Mouse (Mus musculus) heart, adult 2 months (tissue): ENCODE measurements around the gene Gbx1. TPM values are rescaled to one million over a fixed set of nuclear protein-coding genes. Genes with fewer than 3 reads are reported as not detected.
A peak's percentile ranks its signal among the peaks of the same experiment; 100 is the strongest.

ENCODE experiments used
- DNase-seq, 2 experiments: peaks; one replicate each; pipeline ENCODE4 v3.0.0; 2021
- H3K27ac ChIP-seq: fragments of 200-600 bp; 2 replicates; pipeline ENCODE4 v1.8.1; 2022
- H3K27me3 ChIP-seq: fragments of 200-500 bp; 2 replicates; pipeline ENCODE4 v1.6.1; 2012; ENCODE audit warnings: mild to moderate bottlenecking, low read length, inconsistent platforms, mixed read lengths; ENCODE audit not compliant: control insufficient read depth, insufficient read depth
- H3K36me3 ChIP-seq: fragments of 200-500 bp; 2 replicates; pipeline ENCODE4 v1.6.1; 2012; ENCODE audit warnings: low read length, inconsistent platforms; ENCODE audit not compliant: control insufficient read depth, insufficient read depth
- H3K4me1 ChIP-seq: fragments of 200-500 bp; 2 replicates; pipeline ENCODE4 v1.6.1; 2011; ENCODE audit warnings: low read length; ENCODE audit not compliant: control insufficient read depth, insufficient read depth
- H3K4me3 ChIP-seq: fragments of 200-600 bp; 2 replicates; pipeline ENCODE4 v1.8.1; 2022
- H3K79me2 ChIP-seq: fragments of 200-500 bp; replicated peaks from 2 replicates; pipeline ENCODE4 v1.6.1; 2012; ENCODE audit warnings: mild to moderate bottlenecking, inconsistent platforms, low read length, moderate library complexity, mixed read lengths; ENCODE audit not compliant: control insufficient read depth, insufficient read depth
- H3K9ac ChIP-seq: fragments of 200-500 bp; 2 replicates; pipeline ENCODE4 v1.6.1; 2012; ENCODE audit warnings: low read depth, mild to moderate bottlenecking, control low read depth, inconsistent platforms, low read length, mixed read lengths
- CTCF ChIP-seq: fragments of 200-600 bp; IDR thresholded peaks from 2 replicates; pipeline ENCODE4 v1.8.1; 2022; ENCODE audit warnings: antibody characterized with exemption, mild to moderate bottlenecking, moderate library complexity
- EP300 ChIP-seq: fragments of 200-500 bp; IDR thresholded peaks from 2 replicates; pipeline ENCODE4 v1.6.1; 2011; ENCODE audit warnings: low read depth, low read length, control low read depth; ENCODE audit not compliant: insufficient read depth
- POLR2A ChIP-seq: fragments of 200-500 bp; IDR thresholded peaks from 2 replicates; pipeline ENCODE4 v1.6.1; 2011; ENCODE audit warnings: mild to moderate bottlenecking, low read depth, low read length, control low read depth; ENCODE audit not compliant: insufficient read depth
- WGBS: fragments of 180-500 bp; shearing (Covaris S2); methylation state at CpG from one replicate; pipeline ENCODE4 v1.1.7; 2018; 5-methylcytosine and 5-hydroxymethylcytosine counted together
- intact Hi-C: fragments of 180-260 bp; cut with DNase I; formaldehyde crosslinking; loops from one replicate; pipeline ENCODE4 v1.15.1; 2025
- polyA plus RNA-seq: library from polyadenylated mRNA; depleted of rRNA; stranded (reverse); fragments of >200 nt; gene quantifications from 2 replicates; pipeline ENCODE4 v1.2.3, GENCODE M21; 2012
- total RNA-seq, 2 experiments: library from RNA; stranded (reverse); gene quantifications; 2 replicates each; pipeline ENCODE4 v1.2.3; 2021

Gbx1 gene
- total and polyA plus RNA-seq, 3 experiments: 0.06 TPM; not detected in 2

DNA sequence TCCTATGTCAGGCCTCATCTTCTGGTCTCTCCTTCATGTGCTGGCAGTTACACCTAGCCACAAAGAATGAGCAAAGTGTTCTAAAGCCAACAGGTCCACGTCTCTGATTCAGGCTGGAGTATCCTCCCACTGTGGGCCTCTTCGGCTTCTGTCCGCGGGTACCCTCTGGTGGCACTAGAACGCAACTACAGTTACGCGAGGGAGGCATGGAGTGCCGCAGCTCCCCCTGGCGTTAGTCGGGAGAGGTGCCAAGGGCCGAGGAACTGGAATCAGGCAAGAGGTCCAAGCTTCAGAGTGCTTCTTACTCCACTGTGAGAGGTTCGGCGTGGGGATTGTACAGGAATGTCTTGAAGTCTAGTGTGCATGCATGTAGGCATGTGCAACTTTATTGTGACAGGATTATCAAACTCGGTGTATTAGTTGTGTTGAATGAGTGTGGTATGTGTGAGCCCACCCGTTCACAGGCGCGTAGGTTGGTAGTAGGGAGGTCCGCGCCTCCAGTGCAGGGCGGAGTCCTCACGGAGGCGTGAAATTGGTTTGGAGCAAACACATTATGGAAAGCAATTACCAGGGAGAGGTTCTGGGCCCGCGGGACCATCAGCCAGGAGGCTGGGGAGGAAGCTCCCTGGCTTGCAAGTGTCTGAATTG lies 3.2 kb upstream of the Gbx1 start:
- TF ChIP-seq EP300 (peak; percentile 96), CTCF (no peak; the same call in 1 of the 2 replicates), POLR2A (peak; percentile 57)
- Histone ChIP-seq H3K79me2 (no peaks in the 10 kb centered on the region), H3K27ac (no peak overlapping the region), H3K27me3 (peaks cover 15% of the 10 kb centered on the region), H3K4me1 (no peaks in the 10 kb centered on the region), H3K9ac (no peak overlapping the region), H3K36me3 (no peaks in the 10 kb centered on the region), H3K4me3 (no peak overlapping the region)
- DNase-seq: peak; percentile 90 to 95
- WGBS: 19% methylated on average over 24 of the region's 24 CpGs
- intact Hi-C loops: loop anchor here (2.0 to 5.0 kb wide), 2 partner anchors 67 to 122 kb away; no protein-coding TSS in a partner anchor

GRCm38 (mm10) chr5:24527780-24528179 lies 778 bp upstream of the Gbx1 start:
- DNase-seq: no peak
- H3K27me3 ChIP-seq: peaks cover 23% of the 10 kb centered on the region
- intact Hi-C loops: no loop called here

DNA sequence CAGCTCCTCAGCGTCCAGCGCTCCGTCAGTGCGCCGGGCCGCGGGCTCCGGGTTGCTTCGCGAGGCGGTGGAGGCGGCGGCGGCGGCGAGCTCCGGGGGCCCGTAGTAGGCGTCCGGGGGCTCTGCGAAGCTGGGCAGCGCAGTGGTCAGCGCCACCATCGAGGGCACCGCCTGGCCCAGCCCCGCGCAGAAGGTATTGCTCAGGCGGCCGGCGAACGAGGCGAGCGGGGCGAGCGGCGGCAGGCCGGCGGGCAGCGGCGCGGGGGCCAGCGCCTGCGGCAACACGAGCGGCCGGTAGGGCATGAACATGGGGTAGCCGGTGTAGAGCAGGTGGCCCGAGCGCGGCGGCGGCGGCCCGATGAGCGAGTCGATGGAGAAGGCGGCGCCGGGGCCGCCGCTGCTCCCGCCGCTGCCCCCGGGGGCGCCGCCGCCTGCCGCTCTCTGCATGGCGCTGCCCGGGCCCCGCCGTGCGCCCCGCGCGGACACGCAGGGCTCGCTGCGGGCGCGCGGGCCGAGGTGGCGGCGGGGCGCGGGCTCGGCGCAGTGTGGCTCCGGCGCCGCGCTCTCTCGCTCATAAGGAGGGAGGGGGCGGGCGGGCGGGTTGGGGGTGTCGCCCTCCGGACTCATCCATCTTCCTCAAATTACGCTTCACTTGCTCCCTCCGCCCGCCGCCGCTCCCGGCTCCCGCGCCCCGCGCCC lies 663 bp downstream of the Gbx1 start:
- peaks cover 26% of the 10 kb centered on the region for H3K27me3 ChIP-seq
- H3K9ac ChIP-seq: 0 out of 2 replicates have a peak overlapping the region, but pooled peaks have one; percentile 29
- H3K79me2 ChIP-seq: no peaks in the 10 kb centered on the region
- intact Hi-C loops: no loop called here
- peak overlapping the region; percentile 38 for H3K4me3 ChIP-seq
- no peaks in the 10 kb centered on the region for H3K36me3 ChIP-seq
- 2% methylated on average over 103 of the region's 109 CpGs for WGBS
- DNase-seq: no peak
- H3K27ac ChIP-seq: no peak overlapping the region
- TF ChIP-seq CTCF (no peak), POLR2A (no peak), EP300 (no peak)
- H3K4me1 ChIP-seq: no peaks in the 10 kb centered on the region

More at GRCm38 (mm10) chr5:24527780-24528179, 778 bp upstream of the Gbx1 start:
- 21% methylated on average over 6 of the region's 6 CpGs for WGBS
- Histone ChIP-seq H3K36me3 (no peaks in the 10 kb centered on the region), H3K4me1 (no peaks in the 10 kb centered on the region), H3K27ac (no peak overlapping the region), H3K4me3 (no peak overlapping the region), H3K79me2 (no peaks in the 10 kb centered on the region), H3K9ac (no peak overlapping the region)
- TF ChIP-seq EP300 (no peak), POLR2A (no peak), CTCF (no peak)

GRCm38 (mm10) chr5:24525360-24526189 lies 1.4 kb downstream of the Gbx1 start:
- no peak overlapping the region for H3K9ac ChIP-seq
- TF ChIP-seq EP300 (no peak), CTCF (no peak), POLR2A (no peak)
- WGBS: 6% methylated on average over 33 of the region's 34 CpGs

DNA sequence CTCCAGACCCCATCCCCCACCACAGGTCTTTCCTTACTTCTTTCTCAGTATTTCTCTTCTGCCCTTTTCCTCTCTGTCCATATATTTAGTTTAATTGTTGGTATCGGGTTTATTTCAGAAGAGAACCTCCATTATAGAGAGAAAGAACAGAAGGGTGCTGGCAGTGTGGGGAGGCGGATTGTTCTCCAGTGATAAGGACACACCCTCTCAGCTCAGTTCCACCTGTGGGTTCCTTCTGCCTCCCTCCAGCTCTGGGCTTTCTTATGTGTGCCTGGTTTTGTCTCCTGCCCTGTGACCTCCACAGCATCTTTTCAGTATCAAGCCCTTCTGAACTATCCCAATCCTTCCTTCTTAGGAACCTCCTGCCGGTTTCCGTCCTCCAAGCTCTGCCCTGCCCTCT lies 2.5 kb downstream of the Gbx1 start:
- Histone ChIP-seq H3K27me3 (peaks cover 26% of the 10 kb centered on the region), H3K4me3 (no peak overlapping the region), H3K36me3 (no peaks in the 10 kb centered on the region), H3K9ac (no peak overlapping the region), H3K27ac (no peak overlapping the region), H3K4me1 (no peaks in the 10 kb centered on the region), H3K79me2 (no peaks in the 10 kb centered on the region)
- TF ChIP-seq POLR2A (no peak), CTCF (no peak), EP300 (no peak)
- DNase-seq: no peak
- intact Hi-C loops: no loop called here
- WGBS: 19% methylated on average over 4 of the region's 4 CpGs

More at GRCm38 (mm10) chr5:24525360-24526189, 1.4 kb downstream of the Gbx1 start:
- Histone ChIP-seq H3K27me3 (peaks cover 26% of the 10 kb centered on the region), H3K36me3 (no peaks in the 10 kb centered on the region), H3K4me3 (peak overlapping the region; percentile 36; the same call in 1 of the 2 replicates), H3K27ac (no peak overlapping the region), H3K4me1 (no peaks in the 10 kb centered on the region), H3K79me2 (no peaks in the 10 kb centered on the region)
- DNase-seq: no peak
- intact Hi-C loops: no loop called here
